Mouse (Mus musculus) kidney, embryonic 15.5 days (tissue): ENCODE data around the gene Serinc5. TPM values are rescaled to one million over a fixed set of nuclear protein-coding genes. Genes with fewer than 3 reads are reported as not detected.

ENCODE experiments used
- ATAC-seq: fragments of 200-750 bp; cut with Nextera tagmentation; replicated peaks from 2 replicates; pipeline ENCODE4 v1.8.0; 2017; ENCODE audit warnings: moderate TSS enrichment; ENCODE audit not compliant: low FRiP score
- H3K27ac ChIP-seq: fragments of 300-500 bp; sonication (generic); 2 replicates; pipeline ENCODE4 v1.5.1; 2015; ENCODE audit warnings: mild to moderate bottlenecking, inconsistent platforms
- H3K27me3 ChIP-seq: fragments of 300-500 bp; sonication (generic); 2 replicates; pipeline ENCODE4 v1.6.1; 2015; ENCODE audit warnings: inconsistent platforms
- H3K36me3 ChIP-seq: fragments of 300-500 bp; sonication (generic); 2 replicates; pipeline ENCODE4 v1.6.1; 2015; ENCODE audit warnings: inconsistent platforms
- H3K4me1 ChIP-seq: fragments of 300-500 bp; sonication (generic); 2 replicates; pipeline ENCODE4 v1.6.1; 2015; ENCODE audit warnings: inconsistent platforms
- H3K4me2 ChIP-seq: fragments of 300-500 bp; sonication (generic); 2 replicates; pipeline ENCODE4 v1.6.1; 2015; ENCODE audit warnings: moderate library complexity, mild to moderate bottlenecking, inconsistent platforms
- H3K4me3 ChIP-seq: fragments of 300-500 bp; sonication (generic); replicated peaks from 2 replicates; pipeline ENCODE4 v1.5.1; 2015; ENCODE audit warnings: mild to moderate bottlenecking, inconsistent platforms
- H3K9ac ChIP-seq: fragments of 300-500 bp; sonication (generic); 2 replicates; pipeline ENCODE4 v1.6.1; 2015; ENCODE audit warnings: mild to moderate bottlenecking, inconsistent platforms
- H3K9me3 ChIP-seq: fragments of 300-500 bp; sonication (generic); replicated peaks from 2 replicates; pipeline ENCODE4 v1.6.1; 2016; ENCODE audit warnings: inconsistent platforms
- WGBS: fragments of 180-500 bp; shearing (Covaris S2); methylation state at CpG from one replicate; pipeline ENCODE4 v1.1.7; 2015; ENCODE audit warnings: mixed read lengths; 5-methylcytosine and 5-hydroxymethylcytosine counted together
- polyA plus RNA-seq: library from polyadenylated mRNA; unstranded; fragments of >200 nt; fragmentation: Nextera tagmentation; extraction: Ambion mirVana; gene quantifications from 2 replicates; pipeline ENCODE4 v1.2.1, GENCODE M21; 2015

Gene Serinc5
- polyA plus RNA-seq, 1 experiment from 2014 or later, result 16.5 TPM

GRCm38 (mm10) chr13:92650956-92651355 lies 40.1 kb downstream of the Serinc5 start:
- no peaks in the 10 kb centered on the region for H3K9me3 ChIP-seq
- no peak overlapping the region for H3K4me2 ChIP-seq
- H3K27me3 ChIP-seq, result no peaks in the 10 kb centered on the region
- H3K36me3 ChIP-seq, result no peaks in the 10 kb centered on the region
- peaks cover 17% of the 10 kb centered on the region for H3K4me1 ChIP-seq
- no peak for ATAC-seq
- H3K9ac ChIP-seq, result no peak overlapping the region
- H3K27ac ChIP-seq, result no peak overlapping the region
- no peak overlapping the region for H3K4me3 ChIP-seq
- 57% methylated on average over 2 of the region's 2 CpGs for WGBS

- ATAC-seq, result no peak
- no peak overlapping the region for H3K4me3 ChIP-seq
- no peaks in the 10 kb centered on the region for H3K9me3 ChIP-seq
- no peak overlapping the region for H3K4me2 ChIP-seq
- H3K36me3 ChIP-seq, result no peaks in the 10 kb centered on the region
- no peaks in the 10 kb centered on the region for H3K27me3 ChIP-seq
- no peak overlapping the region for H3K9ac ChIP-seq
- H3K27ac ChIP-seq, result no peak overlapping the region
- WGBS, result 84% methylated on average over 2 of the region's 2 CpGs
- H3K4me1 ChIP-seq, result peaks cover 17% of the 10 kb centered on the region
Measured at GRCm38 (mm10) chr13:92652498-92652897, 41.6 kb downstream of the Serinc5 start.

- Histone ChIP-seq H3K27ac (no peak overlapping the region), H3K4me2 (no peak overlapping the region), H3K27me3 (no peaks in the 10 kb centered on the region), H3K4me3 (no peak overlapping the region), H3K9me3 (no peaks in the 10 kb centered on the region), H3K36me3 (no peaks in the 10 kb centered on the region), H3K4me1 (peaks cover 17% of the 10 kb centered on the region), H3K9ac (no peak overlapping the region)
- 29% methylated on average over 5 of the region's 5 CpGs for WGBS
- ATAC-seq, result 0 out of 2 replicates have a peak, but pooled peaks have one; percentile 43
Measured at GRCm38 (mm10) chr13:92653283-92653682, 42.4 kb downstream of the Serinc5 start.

GRCm38 (mm10) chr13:92656815-92657513 lies 46.1 kb downstream of the Serinc5 start:
- ATAC-seq, result no peak
- H3K27ac ChIP-seq, result no peak overlapping the region

GRCm38 (mm10) chr13:92659611-92660010 lies 48.7 kb downstream of the Serinc5 start:
- 78% methylated on average over 3 of the region's 3 CpGs for WGBS
- no peak overlapping the region for H3K9ac ChIP-seq
- peaks cover 6% of the 10 kb centered on the region; the same call in 1 of the 2 replicates for H3K4me1 ChIP-seq
- H3K27ac ChIP-seq, result no peak overlapping the region
- H3K4me2 ChIP-seq, result no peak overlapping the region
- no peaks in the 10 kb centered on the region for H3K27me3 ChIP-seq
- H3K4me3 ChIP-seq, result no peak overlapping the region
- no peak for ATAC-seq
- H3K36me3 ChIP-seq, result peaks cover 8% of the 10 kb centered on the region
- H3K9me3 ChIP-seq, result no peaks in the 10 kb centered on the region

More at GRCm38 (mm10) chr13:92656815-92657513, 46.1 kb downstream of the Serinc5 start:
- H3K4me2 ChIP-seq, result no peak overlapping the region
- WGBS, result 61% methylated on average over 4 of the region's 4 CpGs
- H3K4me1 ChIP-seq, result peaks cover 8% of the 10 kb centered on the region
- peaks cover 8% of the 10 kb centered on the region for H3K36me3 ChIP-seq
- no peak overlapping the region for H3K9ac ChIP-seq
- H3K27me3 ChIP-seq, result no peaks in the 10 kb centered on the region
- no peak overlapping the region for H3K4me3 ChIP-seq
- no peaks in the 10 kb centered on the region for H3K9me3 ChIP-seq

- WGBS, result 50% methylated on average over 8 of the region's 8 CpGs
- no peak for ATAC-seq
- 0 out of 2 replicates have a peak overlapping the region, but pooled peaks have one; percentile 13 for H3K27ac ChIP-seq
Measured at GRCm38 (mm10) chr13:92662555-92663286, 51.8 kb downstream of the Serinc5 start.

GRCm38 (mm10) chr13:92665008-92665407 lies 54.1 kb downstream of the Serinc5 start:
- WGBS, result 85% methylated on average over 4 of the region's 4 CpGs
- H3K36me3 ChIP-seq, result peaks cover 8% of the 10 kb centered on the region
- no peak for ATAC-seq
- H3K9ac ChIP-seq, result no peak overlapping the region
- no peak overlapping the region for H3K27ac ChIP-seq
- H3K27me3 ChIP-seq, result no peaks in the 10 kb centered on the region
- H3K9me3 ChIP-seq, result no peaks in the 10 kb centered on the region
- H3K4me1 ChIP-seq, result peaks cover 6% of the 10 kb centered on the region; the same call in 1 of the 2 replicates
- H3K4me3 ChIP-seq, result no peak overlapping the region
- H3K4me2 ChIP-seq, result no peak overlapping the region

More at GRCm38 (mm10) chr13:92662555-92663286, 51.8 kb downstream of the Serinc5 start:
- Histone ChIP-seq H3K4me2 (no peak overlapping the region), H3K36me3 (peaks cover 8% of the 10 kb centered on the region), H3K9ac (no peak overlapping the region), H3K9me3 (no peaks in the 10 kb centered on the region), H3K27me3 (no peaks in the 10 kb centered on the region), H3K4me3 (no peak overlapping the region), H3K4me1 (peaks cover 6% of the 10 kb centered on the region; the same call in 1 of the 2 replicates)

GRCm38 (mm10) chr13:92668214-92668985 lies 57.5 kb downstream of the Serinc5 start:
- ATAC-seq, result no peak
- no peaks in the 10 kb centered on the region for H3K9me3 ChIP-seq
- H3K9ac ChIP-seq, result no peak overlapping the region
- H3K4me1 ChIP-seq, result no peaks in the 10 kb centered on the region
- H3K27ac ChIP-seq, result no peak overlapping the region
- no peak overlapping the region for H3K4me3 ChIP-seq
- no peak overlapping the region for H3K4me2 ChIP-seq
- H3K36me3 ChIP-seq, result no peaks in the 10 kb centered on the region
- 93% methylated on average over 6 of the region's 6 CpGs for WGBS
- no peaks in the 10 kb centered on the region for H3K27me3 ChIP-seq

GRCm38 (mm10) chr13:92671727-92672126 lies 60.8 kb downstream of the Serinc5 start:
- no peaks in the 10 kb centered on the region for H3K36me3 ChIP-seq
- H3K9me3 ChIP-seq, result no peaks in the 10 kb centered on the region
- no peak overlapping the region for H3K9ac ChIP-seq
- H3K4me1 ChIP-seq, result peaks cover 25% of the 10 kb centered on the region
- H3K27ac ChIP-seq, result no peak overlapping the region
- H3K4me3 ChIP-seq, result no peak overlapping the region
- 65% methylated on average over 1 of the region's 1 CpGs for WGBS
- H3K27me3 ChIP-seq, result no peaks in the 10 kb centered on the region
- no peak for ATAC-seq
- no peak overlapping the region for H3K4me2 ChIP-seq

- WGBS, result 37% methylated on average over 2 of the region's 2 CpGs
- ATAC-seq, result no peak
- Histone ChIP-seq H3K4me3 (no peak overlapping the region), H3K36me3 (no peaks in the 10 kb centered on the region), H3K9ac (no peak overlapping the region), H3K9me3 (no peaks in the 10 kb centered on the region), H3K27ac (peak overlapping the region; percentile 51), H3K27me3 (no peaks in the 10 kb centered on the region), H3K4me2 (no peak overlapping the region), H3K4me1 (peaks cover 35% of the 10 kb centered on the region)
Measured at GRCm38 (mm10) chr13:92674676-92675075, 63.8 kb downstream of the Serinc5 start.

- peak; percentile 43; the same call in 1 of the 2 replicates for ATAC-seq
- H3K4me2 ChIP-seq, result no peak overlapping the region
- no peak overlapping the region for H3K9ac ChIP-seq
- 66% methylated on average over 3 of the region's 3 CpGs for WGBS
- H3K4me1 ChIP-seq, result peaks cover 35% of the 10 kb centered on the region
- H3K27me3 ChIP-seq, result no peaks in the 10 kb centered on the region
- no peak overlapping the region for H3K4me3 ChIP-seq
- H3K27ac ChIP-seq, result peak overlapping the region; percentile 51
- no peaks in the 10 kb centered on the region for H3K9me3 ChIP-seq
- no peaks in the 10 kb centered on the region for H3K36me3 ChIP-seq
Measured at GRCm38 (mm10) chr13:92675308-92675707, 64.4 kb downstream of the Serinc5 start.
